Mouse (Mus musculus) heart, postnatal 36 days (tissue): ENCODE data around the gene Anapc7. TPM values are rescaled to one million over a fixed set of nuclear protein-coding genes. Genes with fewer than 3 reads are reported as not detected.
"Not testable (repeated sequence)": the region's sequence is repeated elsewhere in the genome, so short reads cannot be mapped to it uniquely, and the experiment has no call there.

Experiments
- DNase-seq, 2 experiments: peaks; one replicate each; pipeline ENCODE4 v3.0.0; 2021 to 2022
- intact Hi-C: fragments of 180-260 bp; cut with DNase I; formaldehyde crosslinking; loops from one replicate; pipeline ENCODE4 v1.15.1; 2025
- total RNA-seq, 2 experiments: library from RNA; stranded (reverse); gene quantifications; 2 replicates each; pipeline ENCODE4 v1.2.3; 2021

Anapc7 gene
- total RNA-seq, 2 experiments from 2014 or later, result 31.7 to 35.1 TPM

- DNase-seq, result no peak
- intact Hi-C loops, result no loop called here
Observed at GRCm38 (mm10) chr5:122445051-122445610, 23.6 kb downstream of the Anapc7 start.

- DNase-seq, result no peak
- intact Hi-C loops, result no loop called here
Observed at GRCm38 (mm10) chr5:122447857-122448256, 26.4 kb downstream of the Anapc7 start.

- intact Hi-C loops, result no loop called here
Observed at GRCm38 (mm10) chr5:122448869-122449268, 27.4 kb downstream of the Anapc7 start.

GRCm38 (mm10) chr5:122449946-122450345, 28.5 kb downstream of the Anapc7 start:
- DNase-seq, result peak in 1 of 2 experiments; percentile 45
- intact Hi-C loops, result no loop called here

More at GRCm38 (mm10) chr5:122448869-122449268, 27.4 kb downstream of the Anapc7 start:
- no peak for DNase-seq

GRCm38 (mm10) chr5:122450913-122451317, 29.4 kb downstream of the Anapc7 start:
- intact Hi-C loops, result no loop called here
- DNase-seq, result peak in 1 of 2 experiments; percentile 46

GRCm38 (mm10) chr5:122451324-122451723, 29.8 kb downstream of the Anapc7 start:
- intact Hi-C loops, result no loop called here
- DNase-seq, result no peak

GRCm38 (mm10) chr5:122452194-122452593, 30.7 kb downstream of the Anapc7 start:
- DNase-seq, result no peak
- intact Hi-C loops, result no loop called here

- intact Hi-C loops, result no loop called here
- DNase-seq, result no peak
Observed at GRCm38 (mm10) chr5:122453188-122453587, 31.7 kb downstream of the Anapc7 start.

- DNase-seq, result no peak
- intact Hi-C loops, result no loop called here
Observed at GRCm38 (mm10) chr5:122454442-122454841, 32.9 kb downstream of the Anapc7 start.

GRCm38 (mm10) chr5:122454883-122455282, 33.4 kb downstream of the Anapc7 start:
- intact Hi-C loops, result no loop called here
- DNase-seq, result no peak

GRCm38 (mm10) chr5:122455584-122455983, 34.1 kb downstream of the Anapc7 start:
- DNase-seq, result no peak
- intact Hi-C loops, result no loop called here

GRCm38 (mm10) chr5:122457054-122457453, 35.6 kb downstream of the Anapc7 start:
- intact Hi-C loops, DNase-seq: not testable (repeated sequence)

- intact Hi-C loops, result no loop called here
- no peak for DNase-seq
Observed at GRCm38 (mm10) chr5:122458066-122458465, 36.6 kb downstream of the Anapc7 start.

GRCm38 (mm10) chr5:122459335-122459734, 37.8 kb downstream of the Anapc7 start:
- intact Hi-C loops, result no loop called here
- DNase-seq, result no peak

GRCm38 (mm10) chr5:122460656-122461055, 39.2 kb downstream of the Anapc7 start:
- DNase-seq, result no peak

GRCm38 (mm10) chr5:122461431-122461830, 39.9 kb downstream of the Anapc7 start:
- intact Hi-C loops, result no loop called here
- no peak for DNase-seq

More at GRCm38 (mm10) chr5:122460656-122461055, 39.2 kb downstream of the Anapc7 start:
- intact Hi-C loops, result no loop called here

GRCm38 (mm10) chr5:122471658-122472057, 50.2 kb downstream of the Anapc7 start:
- no peak for DNase-seq
- intact Hi-C loops, result no loop called here

GRCm38 (mm10) chr5:122474643-122475363, 53.3 kb downstream of the Anapc7 start:
- intact Hi-C loops, result no loop called here
- DNase-seq, result no peak

GRCm38 (mm10) chr5:122476078-122476477, 54.6 kb downstream of the Anapc7 start:
- intact Hi-C loops, result no loop called here
- DNase-seq, result no peak

GRCm38 (mm10) chr5:122477492-122477891, 56.0 kb downstream of the Anapc7 start:
- intact Hi-C loops, result no loop called here
- no peak for DNase-seq

GRCm38 (mm10) chr5:122479131-122479530, 57.6 kb downstream of the Anapc7 start:
- DNase-seq, result no peak
- intact Hi-C loops, result no loop called here

GRCm38 (mm10) chr5:122481844-122482243, 60.4 kb downstream of the Anapc7 start:
- intact Hi-C loops, result no loop called here
- DNase-seq, result peak in 1 of 2 experiments; percentile 54
